Mouse (Mus musculus): ENCODE measurements around the gene Kalrn.
A peak's percentile ranks its signal among the peaks of the same experiment; 100 is the strongest.

Gene Kalrn

DNA sequence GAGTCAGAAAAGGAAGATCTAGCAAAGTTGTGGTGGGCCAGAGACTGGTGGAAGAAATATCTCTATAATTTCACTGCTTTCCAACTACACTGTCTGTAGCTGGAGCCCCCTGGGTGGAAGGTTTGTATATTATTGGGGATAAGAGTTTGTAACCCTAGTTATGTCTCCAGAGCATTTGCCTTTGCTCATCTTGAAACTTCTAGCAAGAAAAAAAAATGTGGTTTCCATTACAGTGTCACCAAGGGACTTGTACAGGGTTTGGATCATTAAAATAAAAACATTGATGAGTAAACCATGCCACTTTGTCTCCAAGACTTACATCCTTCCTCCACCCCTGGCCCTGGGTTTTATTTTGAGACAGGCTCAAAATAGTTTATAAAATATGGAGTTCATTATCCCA, 71.2 kb downstream of the Kalrn start:
- no peak for DNase-seq (ENCODE audit: low spot score)

DNA sequence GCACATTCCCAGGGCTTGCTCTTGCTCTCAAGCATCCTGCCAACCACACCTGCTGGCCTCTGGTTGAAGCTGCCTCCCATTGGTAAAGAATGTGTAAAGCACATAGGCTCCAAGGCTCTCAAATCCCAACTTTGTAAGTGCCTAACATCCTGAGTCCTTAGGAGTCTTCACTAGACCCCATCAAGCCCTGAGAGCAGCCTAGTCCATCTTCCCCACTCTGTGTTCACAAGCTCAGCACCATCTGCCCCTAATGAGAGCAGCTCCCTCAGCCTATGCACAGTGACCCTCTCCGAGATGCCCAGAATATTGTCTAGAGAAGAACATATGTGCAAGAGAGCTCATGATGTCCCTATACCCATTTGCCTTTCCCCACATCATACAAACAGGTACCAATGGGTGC, 78.6 kb downstream of the Kalrn start:
- DNase-seq (ENCODE audit: low spot score): no peak

DNA sequence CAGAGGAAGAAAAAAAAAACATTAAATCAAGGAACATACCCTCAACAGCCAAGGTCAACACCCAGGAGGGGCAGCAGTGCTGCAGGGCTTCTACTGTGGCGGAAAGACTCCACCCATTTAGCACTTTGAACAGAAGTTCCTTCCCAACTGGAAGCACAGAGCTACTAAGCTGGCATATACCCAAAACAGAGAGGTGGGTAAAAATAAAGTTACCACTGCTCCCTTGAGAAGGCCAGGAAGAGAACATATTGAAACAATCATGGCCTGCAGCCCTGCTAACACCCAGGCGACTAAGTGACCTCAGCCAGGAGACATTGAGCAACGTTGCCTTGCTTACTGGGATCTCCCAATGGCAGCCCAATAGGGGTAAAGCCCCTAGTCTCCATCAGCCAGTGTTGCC, 79.4 kb downstream of the Kalrn start:
- no peak for DNase-seq (ENCODE audit: low spot score)

DNA sequence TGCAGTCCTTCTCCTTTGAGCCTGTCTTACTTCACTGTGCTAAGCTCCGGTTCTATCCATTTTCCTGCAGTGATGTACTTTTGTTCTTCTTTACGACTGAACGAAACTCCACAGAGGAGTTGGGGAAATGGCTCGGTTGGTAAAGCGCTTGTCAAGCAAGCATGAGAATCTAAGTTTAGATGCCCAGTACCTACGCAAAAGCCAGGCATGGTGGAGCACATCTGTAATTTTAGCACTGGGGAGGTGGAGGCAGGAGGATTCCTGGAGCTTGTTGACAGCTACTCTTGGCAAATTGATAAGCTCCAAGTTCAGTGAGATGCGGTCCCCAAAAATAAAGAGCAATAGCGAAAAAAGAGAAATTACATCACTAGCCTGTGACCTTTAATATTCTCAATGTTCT, 82.1 kb downstream of the Kalrn start:
- DNase-seq (ENCODE audit: low spot score): no peak

DNA sequence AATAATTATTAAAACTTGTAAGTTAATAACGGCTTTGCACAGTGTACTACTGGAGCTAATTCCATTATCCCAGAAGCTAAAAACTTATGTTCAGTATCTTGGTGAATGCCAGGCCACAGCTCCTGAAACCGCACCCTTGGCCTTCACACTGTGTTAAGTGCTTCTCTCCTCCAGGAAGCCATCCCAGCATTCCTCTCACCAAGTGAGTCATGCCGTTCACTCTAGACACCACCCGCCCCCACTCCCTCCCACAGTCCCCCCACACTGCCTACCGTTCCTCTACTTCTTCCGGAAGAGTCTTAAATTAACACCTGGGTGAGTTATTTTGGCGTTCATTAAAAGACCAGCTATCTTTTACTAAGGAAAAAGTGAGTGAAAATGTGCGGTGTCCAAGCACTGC, 82.8 kb downstream of the Kalrn start:
- no peak for DNase-seq (ENCODE audit: low spot score)

DNA sequence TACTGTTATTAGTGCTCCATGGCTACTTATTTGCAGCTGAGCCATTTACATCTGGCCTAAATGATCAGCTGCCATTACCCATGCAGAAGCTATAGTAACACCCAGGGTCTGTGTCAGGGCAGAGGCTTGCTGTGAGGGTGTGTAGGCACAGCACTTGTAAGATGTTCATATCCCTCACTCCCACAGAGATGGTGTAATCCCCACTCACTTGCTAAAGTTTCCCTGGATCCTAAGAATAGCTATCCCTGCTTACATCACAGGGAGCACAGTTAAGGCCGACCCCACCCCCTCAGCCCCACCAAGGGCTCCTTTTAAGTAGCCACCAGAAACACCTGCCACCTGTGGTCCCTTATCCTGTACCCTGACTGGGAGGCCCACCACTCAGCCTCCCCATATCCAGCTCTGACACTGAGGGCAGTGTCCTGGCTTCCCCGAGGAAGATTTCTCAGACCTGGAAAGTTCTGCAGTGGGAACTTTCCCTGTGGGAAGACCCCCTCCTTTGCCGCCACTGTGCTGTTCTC, 83.5 kb downstream of the Kalrn start:
- no peak for DNase-seq (ENCODE audit: low spot score)

DNA sequence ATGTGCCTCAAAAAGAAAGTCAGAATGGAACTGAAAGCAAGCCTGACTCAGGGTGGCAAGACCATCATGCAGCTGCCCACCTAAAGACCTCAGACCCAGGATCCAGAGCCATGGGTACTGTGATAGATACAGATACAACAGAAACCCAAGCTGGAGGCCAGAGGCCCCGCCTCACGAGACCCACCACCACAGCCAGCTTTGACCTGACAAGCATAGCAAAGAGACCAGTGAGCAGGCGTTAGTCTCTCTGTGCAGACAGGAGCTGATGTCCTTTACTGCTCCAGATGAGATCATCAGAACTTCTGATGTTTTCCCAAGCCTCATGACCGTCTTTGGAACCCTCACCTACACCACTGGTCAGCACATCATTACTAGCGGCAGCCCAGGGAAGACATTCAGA, 85.5 kb downstream of the Kalrn start:
- DNase-seq (ENCODE audit: low spot score): no peak

DNA sequence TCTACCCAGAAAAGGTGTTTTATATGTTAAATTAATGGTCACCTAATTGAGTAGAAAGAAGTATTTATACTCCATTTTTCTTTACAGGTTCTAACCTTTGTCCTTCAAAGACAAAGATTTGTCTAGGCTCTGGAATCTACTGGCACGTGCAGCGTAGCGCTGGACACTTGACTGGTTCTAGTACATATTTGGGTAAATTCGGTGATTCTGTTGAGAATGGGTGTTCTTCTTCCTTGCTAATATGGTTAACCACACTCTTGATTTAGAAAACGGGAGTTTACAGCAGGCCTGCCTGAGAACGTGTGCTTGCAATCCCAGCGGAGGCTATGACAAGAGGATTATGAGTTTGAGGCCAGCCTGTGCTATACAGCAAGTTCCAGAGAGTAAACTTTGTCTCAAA, 86.1 kb downstream of the Kalrn start:
- DNase-seq (ENCODE audit: low spot score): no peak

DNA sequence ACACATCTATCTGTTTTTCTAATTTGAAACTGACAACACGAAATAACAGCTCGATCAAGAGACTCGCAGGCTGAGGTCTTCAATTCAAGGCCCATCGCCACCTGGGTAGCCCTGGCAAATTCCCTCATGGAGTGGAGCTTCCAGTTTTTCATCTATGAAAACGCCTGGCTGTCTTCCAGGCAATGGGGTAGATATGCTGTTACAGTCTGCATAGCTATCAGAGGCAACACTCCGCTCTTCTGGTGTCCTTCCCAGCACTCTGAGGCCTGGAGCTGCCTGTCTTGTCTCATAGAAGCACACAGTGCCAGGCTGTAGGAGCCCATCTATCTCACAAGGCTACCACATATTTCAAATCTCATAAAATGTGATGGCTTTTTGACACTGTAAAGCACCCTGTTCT, 87.8 kb downstream of the Kalrn start:
- DNase-seq (ENCODE audit: low spot score): no peak

DNA sequence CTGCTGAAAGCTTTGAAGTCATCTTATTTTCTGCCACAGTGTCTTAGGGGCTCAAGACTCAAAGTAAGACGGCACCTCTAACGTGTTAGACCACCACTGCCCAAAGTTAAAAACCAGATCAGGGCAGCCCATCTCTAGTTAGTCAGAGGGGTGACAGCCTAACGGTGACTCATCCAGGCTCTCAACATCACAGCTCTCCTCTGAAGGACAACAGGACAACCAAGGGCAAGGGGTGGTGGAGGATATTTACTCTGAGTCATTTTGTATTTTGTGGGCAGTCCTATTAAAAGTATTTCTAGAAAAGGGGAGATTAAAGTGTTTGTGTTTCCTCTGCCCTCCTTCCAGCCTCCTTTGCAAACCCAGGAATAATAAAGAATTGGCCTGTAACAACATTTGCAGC, 88.4 kb downstream of the Kalrn start:
- no peak for DNase-seq (ENCODE audit: low spot score)

DNA sequence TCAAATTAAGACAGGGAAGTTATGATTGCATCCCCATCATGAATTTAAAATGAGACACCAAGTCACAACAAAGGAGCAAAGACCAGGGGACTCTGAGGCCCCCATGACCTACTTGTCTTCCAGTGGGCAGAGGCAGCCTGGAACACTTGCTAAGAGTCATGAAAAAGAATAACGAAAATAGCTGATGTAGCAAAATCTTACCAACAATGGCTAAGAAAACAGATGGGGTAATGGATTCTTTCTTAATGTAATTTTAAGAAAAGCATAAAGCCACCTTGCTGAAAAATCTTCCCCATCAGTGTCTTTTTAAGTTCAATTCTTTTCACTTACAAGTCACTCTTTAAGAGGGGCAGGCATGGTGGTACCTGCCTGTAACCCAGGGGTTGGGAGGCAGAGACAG, 89.1 kb downstream of the Kalrn start:
- DNase-seq (ENCODE audit: low spot score): no peak

DNA sequence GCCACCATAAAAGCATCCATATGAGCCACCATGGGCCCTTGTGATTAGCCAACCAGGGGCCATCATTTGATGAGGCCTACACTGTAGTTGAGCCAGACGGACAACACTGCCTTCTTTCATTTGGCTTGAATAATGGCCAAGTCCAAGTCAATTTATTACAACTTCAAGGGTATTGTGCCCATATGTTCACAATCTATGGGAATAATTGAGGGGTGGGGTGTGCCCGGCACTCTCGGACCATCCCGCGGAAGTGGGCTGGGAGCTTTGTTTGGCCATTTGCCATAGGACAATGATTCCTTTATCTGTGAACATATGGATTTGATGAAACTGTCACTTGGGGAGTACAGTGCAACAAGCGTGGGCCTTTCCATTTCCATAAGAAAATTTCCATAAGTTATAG, 89.6 kb downstream of the Kalrn start:
- peak; percentile 63 for DNase-seq (ENCODE audit: low spot score)

DNA sequence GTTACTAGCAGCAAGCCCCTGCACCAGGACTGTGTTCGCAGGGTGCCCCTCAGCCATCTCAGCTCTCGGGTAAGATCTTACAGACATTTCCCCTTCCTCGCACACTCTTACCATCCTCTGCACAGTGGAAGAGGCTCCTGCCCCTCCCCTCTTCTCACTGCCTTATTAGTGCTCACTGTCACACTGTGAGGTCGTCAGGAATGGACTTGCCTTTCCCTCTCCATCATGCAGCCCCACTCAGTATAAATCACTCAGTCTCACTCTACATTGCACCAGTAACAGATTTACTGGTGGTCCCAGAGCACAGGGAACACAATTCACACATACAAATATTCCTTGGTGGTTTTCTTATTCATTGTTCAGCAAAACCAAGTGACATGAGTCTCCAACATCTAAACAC, 98.6 kb downstream of the Kalrn start:
- DNase-seq (ENCODE audit: low spot score): no peak

DNA sequence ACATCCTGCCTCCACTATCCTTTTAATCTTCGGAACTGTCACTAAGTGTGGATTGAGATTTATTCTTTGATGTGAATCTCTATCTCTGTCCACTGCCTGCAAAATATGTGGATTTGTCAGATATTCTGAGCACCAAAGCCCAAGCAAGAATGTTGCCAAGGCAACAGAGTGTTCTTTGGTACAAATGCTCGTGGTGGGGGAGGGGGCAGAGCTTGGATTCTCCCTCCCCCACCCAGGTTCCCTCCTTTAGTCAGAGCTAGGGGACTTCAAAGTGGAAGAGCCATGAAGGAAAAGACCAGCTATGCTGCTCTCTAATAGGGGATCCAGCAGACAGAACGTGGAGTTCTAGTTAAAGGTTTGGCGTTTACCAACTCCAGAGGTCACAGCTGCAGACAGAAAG, 99.4 kb downstream of the Kalrn start:
- DNase-seq (ENCODE audit: low spot score): no peak

DNA sequence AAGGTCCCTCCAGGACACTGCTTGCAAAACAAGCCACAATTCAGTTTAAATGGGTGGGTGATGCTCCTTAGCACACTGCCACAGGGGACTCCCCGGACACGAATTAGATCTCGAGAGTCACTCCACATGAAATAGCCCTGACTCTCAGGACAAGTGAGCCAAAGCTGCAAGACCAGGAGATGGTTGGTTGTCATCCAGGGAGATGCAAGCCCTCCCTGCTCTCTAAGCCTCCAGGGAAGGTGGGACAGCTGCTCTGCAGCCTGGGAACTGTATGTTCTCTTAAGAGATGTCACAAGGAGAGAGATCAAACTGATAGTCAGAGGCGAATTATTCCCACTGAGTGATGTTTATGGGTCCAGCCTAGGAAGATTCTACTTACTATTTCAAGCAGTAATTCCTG, 101.9 kb downstream of the Kalrn start:
- DNase-seq (ENCODE audit: low spot score): no peak

DNA sequence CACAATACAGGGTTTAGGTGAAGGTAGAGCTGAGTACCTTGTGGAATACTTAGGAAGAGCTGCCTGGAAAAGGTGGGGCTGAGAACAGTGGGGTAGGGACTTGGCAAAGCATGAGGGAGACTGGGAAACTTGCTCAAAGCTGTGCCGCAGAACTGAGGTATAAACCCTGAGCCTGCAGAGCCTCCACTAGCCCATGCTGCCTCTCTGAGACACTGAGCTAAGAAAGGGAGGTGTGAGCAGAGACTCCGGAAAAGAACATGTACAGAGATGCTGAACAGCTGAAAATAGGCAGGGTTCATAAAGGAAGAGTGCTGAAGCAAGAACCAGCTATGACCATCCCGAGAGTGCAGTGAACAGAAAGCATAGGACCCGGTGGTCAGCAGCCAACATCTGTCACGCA, 103.0 kb downstream of the Kalrn start:
- no peak for DNase-seq (ENCODE audit: low spot score)

DNA sequence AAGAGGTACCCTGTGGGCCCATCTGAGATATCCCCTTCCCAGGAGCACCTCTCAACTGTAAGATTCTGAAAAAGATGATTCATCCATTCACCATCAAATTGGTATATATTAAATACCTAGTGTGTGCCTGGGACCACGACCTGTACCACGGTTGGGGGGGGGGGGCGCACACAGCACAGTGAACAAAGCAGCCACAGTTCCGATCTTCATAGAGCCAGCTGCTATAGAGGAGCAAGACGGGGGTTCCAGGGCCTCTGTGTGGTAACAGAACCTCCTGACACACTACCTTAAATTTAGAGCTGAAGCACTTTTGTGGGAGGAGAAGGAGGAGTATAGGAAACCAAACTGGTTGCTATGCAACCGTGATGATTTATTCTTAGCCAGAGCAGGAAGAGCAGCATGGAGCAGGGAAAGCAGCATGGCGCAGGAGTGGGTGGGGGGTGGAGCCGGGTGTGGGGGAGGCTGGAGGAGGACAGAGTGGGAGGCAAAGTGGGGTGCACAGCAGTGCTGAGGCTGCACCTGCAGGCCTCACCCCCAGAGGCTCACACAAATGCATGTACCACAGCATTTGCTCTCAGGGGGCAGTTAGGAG, 104.0 kb downstream of the Kalrn start:
- no peak for DNase-seq (ENCODE audit: low spot score)

DNA sequence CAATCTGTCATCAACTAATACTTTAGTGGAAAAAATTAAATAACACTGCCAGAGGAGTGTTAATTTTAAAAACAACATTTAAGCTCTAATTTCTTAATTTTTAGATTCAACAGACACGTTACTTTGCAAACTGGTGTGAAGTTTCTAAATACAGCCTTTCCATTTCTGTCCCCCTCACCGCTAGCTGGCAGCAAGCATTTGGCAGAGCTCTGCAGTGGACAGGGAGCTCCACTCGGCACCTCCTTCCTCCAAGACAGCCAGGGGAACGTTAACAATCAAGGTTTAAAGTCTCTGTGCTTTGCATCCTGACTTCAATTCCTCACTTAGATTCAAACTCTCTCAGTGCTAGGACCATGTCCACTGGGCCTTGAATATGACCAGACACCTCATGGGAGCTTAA, 106.7 kb downstream of the Kalrn start:
- no peak for DNase-seq (ENCODE audit: low spot score)

DNA sequence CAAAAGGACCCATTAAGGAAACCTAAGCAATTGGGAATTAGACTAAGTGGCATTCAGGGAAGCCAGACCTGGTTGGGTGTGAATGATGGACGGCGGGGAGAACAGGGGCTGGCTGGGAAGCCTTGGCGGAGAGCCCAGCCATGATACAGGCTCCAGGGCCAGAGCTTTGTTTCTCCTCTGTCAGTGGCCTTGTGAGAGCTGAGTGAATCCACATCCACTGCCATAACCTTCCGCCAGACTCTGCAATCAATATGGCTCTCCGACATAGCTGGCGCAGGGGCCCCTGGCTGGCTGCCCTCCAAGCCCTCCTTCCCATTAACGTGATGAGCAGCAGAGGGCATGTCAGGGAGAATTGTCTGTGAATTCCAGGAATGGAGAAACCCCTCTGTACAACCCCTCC, 117.0 kb downstream of the Kalrn start:
- DNase-seq (ENCODE audit: low spot score): no peak

DNA sequence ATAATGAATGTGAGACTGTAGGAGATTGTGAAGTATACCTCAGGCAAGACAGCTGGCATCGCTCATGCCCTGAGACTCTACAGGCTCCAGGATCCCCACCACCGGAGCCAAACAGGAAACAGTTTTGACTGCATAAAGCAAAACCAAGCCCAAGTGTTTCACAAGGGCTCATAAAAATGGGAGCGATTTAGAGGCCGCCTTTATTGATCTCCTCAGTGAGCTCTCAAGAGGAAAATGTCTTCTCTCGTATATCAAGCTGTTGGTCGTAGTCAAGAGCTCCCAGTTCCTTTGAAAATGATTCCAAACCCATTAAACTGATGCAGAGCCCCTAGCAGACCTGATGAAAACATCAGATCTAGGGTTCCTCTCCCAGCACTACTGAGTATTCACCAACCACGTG, 127.7 kb downstream of the Kalrn start:
- DNase-seq (ENCODE audit: low spot score): no peak

DNA sequence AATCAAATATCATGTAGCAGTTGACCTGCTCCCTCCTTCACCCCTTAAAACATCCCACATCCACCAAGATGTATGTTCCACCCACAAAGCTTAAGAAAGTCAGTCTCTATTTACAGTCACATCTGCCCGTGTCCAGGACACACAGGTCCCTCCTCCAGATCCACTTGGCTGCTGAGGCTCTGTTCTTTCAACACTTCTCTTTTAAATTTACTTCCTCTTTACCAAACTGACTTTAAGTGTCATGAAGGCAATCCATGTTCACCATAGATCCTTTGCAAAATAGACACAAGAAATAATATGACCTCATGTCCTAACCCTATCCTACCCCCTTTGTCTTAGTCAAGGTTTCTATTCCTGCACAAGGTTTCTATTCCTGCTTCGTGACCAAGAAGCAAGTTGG, 131.6 kb downstream of the Kalrn start:
- no peak for DNase-seq (ENCODE audit: low spot score)

DNA sequence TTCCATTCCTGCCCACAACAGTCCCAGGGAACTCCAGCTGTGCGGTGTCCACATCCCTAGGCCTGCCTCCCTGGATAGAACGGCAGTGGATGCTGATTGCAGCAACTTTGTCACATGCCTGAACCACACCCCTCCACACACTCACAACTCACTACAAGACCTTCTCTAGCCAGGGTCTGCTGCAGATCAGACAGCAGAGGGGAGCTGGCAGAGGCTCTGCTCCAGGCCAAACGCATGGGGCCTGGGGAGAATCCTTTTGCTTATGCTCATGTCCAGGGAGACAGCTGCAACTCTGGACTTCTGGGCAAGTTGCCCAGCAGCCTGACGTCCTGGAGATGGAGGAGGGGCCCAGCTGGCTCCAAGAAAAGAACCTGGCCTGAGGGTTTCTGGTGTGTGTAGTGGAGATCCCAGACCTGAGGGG, 132.3 kb downstream of the Kalrn start:
- no peak for DNase-seq (ENCODE audit: low spot score)

DNA sequence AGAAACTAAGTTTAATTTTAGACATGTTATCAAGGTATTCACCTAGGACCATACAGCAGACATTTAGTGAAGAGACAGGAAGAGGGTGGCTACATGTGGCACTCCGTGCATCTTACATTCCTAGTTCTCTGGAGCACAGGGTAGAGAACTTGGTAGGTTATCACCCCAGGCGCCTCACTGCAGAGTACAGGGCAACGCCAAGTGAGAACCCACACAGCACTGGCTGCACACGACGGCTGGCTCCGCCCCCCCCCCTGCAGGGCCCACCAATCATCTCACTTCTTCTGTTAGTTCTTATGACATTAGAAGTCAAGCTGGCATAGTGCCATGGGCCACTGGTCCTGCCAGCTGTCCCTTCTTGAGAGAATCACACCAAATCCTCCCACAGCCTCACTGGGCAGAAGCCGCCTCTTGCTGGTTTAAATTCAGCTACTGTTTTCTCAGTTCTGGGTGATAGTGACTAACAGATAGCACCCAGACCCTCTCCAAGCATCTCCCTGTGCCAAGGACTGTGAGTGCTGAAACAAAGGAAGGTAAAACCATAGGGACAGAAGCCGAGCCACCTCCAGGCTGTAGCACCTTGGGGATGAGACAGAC, 133.2 kb downstream of the Kalrn start:
- no peak for DNase-seq (ENCODE audit: low spot score)

DNA sequence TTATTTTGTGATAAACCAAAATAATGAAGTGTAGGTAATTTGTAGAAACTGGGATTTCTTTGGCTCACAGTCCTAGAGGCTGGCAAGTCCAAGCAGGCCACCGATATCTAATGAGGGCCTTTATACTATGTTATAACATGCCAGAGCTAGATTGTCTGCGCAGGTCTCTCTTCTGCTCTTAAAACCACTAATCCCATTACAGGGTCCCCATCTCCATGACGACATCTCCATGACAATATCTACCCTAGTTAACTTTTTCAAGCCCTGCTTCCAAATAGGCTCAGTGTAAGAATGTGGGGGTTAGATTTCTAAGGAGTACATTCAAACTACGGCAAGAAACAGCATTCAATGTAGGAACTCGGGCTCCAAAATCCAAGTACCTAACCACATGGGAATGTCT, 143.2 kb downstream of the Kalrn start:
- DNase-seq (ENCODE audit: low spot score): no peak

Measured in retina, embryonic 14.5 days (tissue).